Mouse (Mus musculus) neutrophil, adult 5-6 weeks (primary cell): ENCODE results near the gene Pygb. TPM values are rescaled to one million over a fixed set of nuclear protein-coding genes. Genes with fewer than 3 reads are reported as not detected.

Source experiments
- total RNA-seq: library from RNA; stranded (forward); fragments of 200-1000 nt; gene quantifications from 2 replicates; pipeline ENCODE4 v1.2.3, GENCODE M21; 2017

Gene Pygb
- total RNA-seq, 1 experiment from 2014 or later = 31.7 TPM

Other genes with a start within 250 kb of the Pygb start
- gene Cst7, start 216.3 kb upstream of the Pygb start, total RNA-seq = 2.3 and 7.6 TPM in 2 replicates
- gene Apmap, start 178.2 kb upstream of the Pygb start, total RNA-seq = 23.9 and 25.6 TPM in 2 replicates
- gene Acss1, start 118.2 kb upstream of the Pygb start, total RNA-seq = 56.7 and 57.8 TPM in 2 replicates
- gene Vsx1, start 97.4 kb upstream of the Pygb start, total RNA-seq = 0.12 TPM in 1 of 2 replicates, not detected in the other
- gene Entpd6, start 37.7 kb upstream of the Pygb start, total RNA-seq = 18.4 and 22.6 TPM in 2 replicates
- gene Abhd12, start 118.0 kb downstream of the Pygb start, total RNA-seq = 55.6 and 59.3 TPM in 2 replicates
- gene Gins1, start 118.7 kb downstream of the Pygb start, total RNA-seq = 4.2 and 6.1 TPM in 2 replicates